Mouse (Mus musculus) liver, embryonic 11.5 days (tissue): ENCODE measurements around the gene Fars2. TPM values are rescaled to one million over a fixed set of nuclear protein-coding genes. Genes with fewer than 3 reads are reported as not detected.

Source experiments
- ATAC-seq: fragments of 200-750 bp; cut with Nextera tagmentation; replicated peaks from 2 replicates; pipeline ENCODE4 v1.8.0; 2017; ENCODE audit warnings: moderate number of reproducible peaks, mild to moderate bottlenecking, moderate TSS enrichment, moderate library complexity; ENCODE audit not compliant: low FRiP score
- DNase-seq: peaks from one replicate; pipeline ENCODE4 v3.0.0-alpha.2; 2017; ENCODE audit warnings: low spot score
- H3K27ac ChIP-seq: fragments of 300-500 bp; sonication (generic); 2 replicates; pipeline ENCODE4 v1.5.1; 2014; ENCODE audit warnings: mild to moderate bottlenecking, low read depth, low read length, control low read depth
- H3K27me3 ChIP-seq: fragments of 300-500 bp; sonication (generic); replicated peaks from 2 replicates; pipeline ENCODE4 v1.6.1; 2014; ENCODE audit warnings: low read length, mixed read lengths; ENCODE audit not compliant: control insufficient read depth, insufficient read depth
- H3K36me3 ChIP-seq: fragments of 300-500 bp; sonication (generic); 2 replicates; pipeline ENCODE4 v1.6.1; 2014; ENCODE audit warnings: mild to moderate bottlenecking, low read length, moderate library complexity, mixed read lengths; ENCODE audit not compliant: control insufficient read depth, insufficient read depth
- H3K4me1 ChIP-seq: fragments of 300-500 bp; sonication (generic); replicated peaks from 2 replicates; pipeline ENCODE4 v1.6.1; 2014; ENCODE audit warnings: low read length, mixed read lengths; ENCODE audit not compliant: control insufficient read depth, insufficient read depth
- H3K4me2 ChIP-seq: fragments of 300-500 bp; sonication (generic); 2 replicates; pipeline ENCODE4 v1.6.1; 2014; ENCODE audit warnings: mild to moderate bottlenecking, control low read depth, moderate library complexity
- H3K4me3 ChIP-seq: fragments of 300-500 bp; sonication (generic); 2 replicates; pipeline ENCODE4 v1.5.1; 2014; ENCODE audit warnings: low read depth, low read length, control low read depth
- H3K9ac ChIP-seq: fragments of 300-500 bp; sonication (generic); 2 replicates; pipeline ENCODE4 v1.6.1; 2014; ENCODE audit warnings: low read depth, low read length, control low read depth
- H3K9me3 ChIP-seq: fragments of 300-500 bp; sonication (generic); 2 replicates; pipeline ENCODE4 v1.6.1; 2016; ENCODE audit warnings: low read length, inconsistent platforms, mixed read lengths; ENCODE audit not compliant: control insufficient read depth
- WGBS: fragments of 180-500 bp; shearing (Covaris S2); extraction: QIAGEN DNeasy Blood & Tissue Kit; methylation state at CpG from one replicate; pipeline ENCODE4 v1.1.7; 2014; 5-methylcytosine and 5-hydroxymethylcytosine counted together
- polyA plus RNA-seq: library from polyadenylated mRNA; unstranded; fragments of >200 nt; fragmentation: Nextera tagmentation; extraction: Ambion mirVana; gene quantifications from 2 replicates; pipeline ENCODE4 v1.2.1, GENCODE M21; 2014

The Fars2 gene
- polyA plus RNA-seq, 1 experiment from 2014 or later, result 27.7 TPM

DNA sequence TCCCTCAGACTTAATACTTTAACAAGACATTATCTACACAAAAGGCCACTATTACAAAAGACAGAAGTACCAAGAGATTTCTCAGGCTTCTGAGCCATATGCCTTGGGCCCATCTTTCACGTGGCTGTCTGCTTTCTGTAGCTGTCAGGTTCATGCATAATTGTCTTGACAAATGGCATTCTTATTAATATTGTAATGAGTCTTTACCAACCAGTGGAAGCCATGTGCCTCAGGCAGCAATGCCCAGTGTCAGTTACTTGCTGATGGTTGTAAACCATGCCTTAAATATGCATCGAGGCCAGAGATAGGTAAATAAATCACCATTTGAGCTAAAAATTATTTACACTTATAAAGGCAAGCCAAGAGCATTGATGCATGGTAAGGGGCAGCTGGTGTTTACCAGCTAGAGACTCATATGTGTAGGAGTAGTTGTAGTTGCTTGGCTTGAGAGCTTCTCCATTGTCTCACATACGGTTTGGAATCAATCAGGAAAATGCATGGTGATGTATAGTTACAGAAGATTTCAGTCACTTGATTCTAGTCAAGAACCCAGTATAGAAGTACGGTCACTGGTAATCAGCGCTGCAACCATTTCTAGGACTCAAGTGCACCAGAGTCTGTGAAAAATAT lies 76.4 kb downstream of the Fars2 start:
- Histone ChIP-seq H3K27ac (no peak overlapping the region), H3K36me3 (no peaks in the 10 kb centered on the region), H3K9ac (no peak overlapping the region), H3K9me3 (no peaks in the 10 kb centered on the region), H3K27me3 (no peaks in the 10 kb centered on the region), H3K4me2 (no peak overlapping the region), H3K4me1 (no peaks in the 10 kb centered on the region), H3K4me3 (no peak overlapping the region)
- ATAC-seq, result no peak
- DNase-seq, result no peak
- WGBS, result 81% methylated on average over 5 of the region's 5 CpGs

DNA sequence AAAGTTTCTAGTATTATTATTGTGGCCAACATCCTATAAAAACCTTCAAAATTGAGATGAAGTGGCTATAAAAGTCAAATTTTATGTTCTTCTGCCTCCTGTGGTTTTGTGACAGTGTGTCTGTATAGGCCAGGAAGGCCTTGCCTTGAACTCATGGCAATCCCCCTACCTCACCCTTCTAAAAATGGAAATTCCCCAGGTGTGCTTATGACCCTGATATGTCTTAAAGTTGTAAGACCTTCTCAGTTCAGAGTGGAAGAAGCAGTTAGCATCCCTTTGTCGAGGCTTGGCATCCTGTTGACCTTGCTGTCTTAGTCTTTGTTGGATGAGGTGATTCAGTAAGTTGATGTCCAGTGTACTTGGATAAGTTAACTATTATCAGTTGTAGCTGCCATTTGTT lies 82.1 kb downstream of the Fars2 start:
- H3K9me3 ChIP-seq, result no peaks in the 10 kb centered on the region
- H3K36me3 ChIP-seq, result no peaks in the 10 kb centered on the region
- no peak overlapping the region for H3K27ac ChIP-seq
- no peaks in the 10 kb centered on the region; the same call in 1 of the 2 replicates for H3K4me1 ChIP-seq
- no peaks in the 10 kb centered on the region for H3K27me3 ChIP-seq
- DNase-seq (no peak), ATAC-seq (no peak)
- no peak overlapping the region for H3K9ac ChIP-seq
- WGBS, result 83% methylated on average over 1 of the region's 1 CpGs
- H3K4me3 ChIP-seq, result no peak overlapping the region
- H3K4me2 ChIP-seq, result no peak overlapping the region

DNA sequence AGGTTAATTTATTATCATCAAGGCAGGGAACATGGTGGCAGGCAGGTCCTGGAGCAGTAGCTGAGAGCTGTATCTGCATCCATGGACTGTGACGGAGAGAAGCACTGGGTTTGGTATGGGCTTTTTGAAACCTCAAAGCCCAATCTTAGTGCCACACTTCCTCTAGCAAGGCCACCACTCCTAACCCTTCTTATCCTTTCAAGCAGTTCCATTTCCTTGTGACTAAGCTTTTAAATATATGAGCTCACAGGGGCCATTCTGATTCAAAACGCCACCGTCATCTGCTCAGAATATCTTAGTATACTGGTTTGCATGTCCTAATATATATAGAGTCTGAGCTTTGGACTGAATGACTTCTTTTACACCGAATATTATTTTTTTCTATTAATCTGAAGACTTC lies 83.2 kb downstream of the Fars2 start:
- Histone ChIP-seq H3K9me3 (no peaks in the 10 kb centered on the region), H3K27me3 (no peaks in the 10 kb centered on the region), H3K4me1 (no peaks in the 10 kb centered on the region; the same call in 1 of the 2 replicates), H3K9ac (no peak overlapping the region), H3K4me3 (no peak overlapping the region), H3K36me3 (no peaks in the 10 kb centered on the region), H3K4me2 (no peak overlapping the region), H3K27ac (peak overlapping the region; percentile 45; the same call in 1 of the 2 replicates)
- 51% methylated on average over 4 of the region's 4 CpGs for WGBS
- ATAC-seq (no peak), DNase-seq (no peak)

DNA sequence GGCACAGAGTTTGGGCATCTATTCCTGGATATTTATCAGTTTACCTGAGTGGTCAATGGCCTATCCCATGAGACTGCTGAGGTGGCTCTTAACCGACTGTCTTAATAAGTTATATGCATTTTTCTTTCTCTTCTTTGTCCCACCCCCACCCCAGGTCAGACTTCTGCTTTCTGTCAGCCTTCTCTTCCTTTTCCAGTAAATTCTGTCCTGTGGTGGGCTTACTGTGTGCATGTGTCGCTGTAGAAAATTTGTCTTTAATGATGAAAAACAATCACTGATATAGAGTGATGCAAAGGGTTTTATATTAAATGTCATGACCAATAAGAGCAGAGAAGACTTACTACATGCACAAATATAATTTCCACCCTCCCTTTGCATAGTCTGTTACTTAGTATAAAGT lies 85.3 kb downstream of the Fars2 start:
- H3K36me3 ChIP-seq, result no peaks in the 10 kb centered on the region
- DNase-seq (no peak), ATAC-seq (no peak)
- 40% methylated on average over 2 of the region's 2 CpGs for WGBS
- H3K4me3 ChIP-seq, result no peak overlapping the region
- no peaks in the 10 kb centered on the region for H3K9me3 ChIP-seq
- no peak overlapping the region for H3K4me2 ChIP-seq
- H3K27me3 ChIP-seq, result no peaks in the 10 kb centered on the region
- no peaks in the 10 kb centered on the region; the same call in 1 of the 2 replicates for H3K4me1 ChIP-seq
- no peak overlapping the region for H3K9ac ChIP-seq
- H3K27ac ChIP-seq, result no peak overlapping the region; the same call in 1 of the 2 replicates

DNA sequence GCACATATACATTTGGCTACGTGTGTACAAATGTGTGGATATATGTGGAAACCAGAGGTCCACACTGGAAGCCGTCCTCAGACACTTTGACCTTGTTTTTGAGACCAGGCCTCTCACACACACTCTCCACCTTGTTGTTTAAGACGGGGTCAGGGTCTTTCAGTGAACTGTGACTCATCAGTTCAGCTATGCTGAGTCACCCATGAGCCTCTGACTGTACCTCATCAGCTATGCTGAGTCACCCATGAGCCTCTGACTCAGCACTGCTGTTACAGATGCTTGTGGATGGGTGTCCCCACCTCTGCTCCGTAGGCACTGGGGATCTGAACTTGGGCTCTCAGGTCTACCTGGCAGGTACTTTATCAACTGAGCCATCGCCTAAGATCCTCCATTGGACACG lies 85.8 kb downstream of the Fars2 start:
- Histone ChIP-seq H3K9ac (no peak overlapping the region), H3K4me3 (no peak overlapping the region), H3K36me3 (no peaks in the 10 kb centered on the region), H3K4me1 (no peaks in the 10 kb centered on the region; the same call in 1 of the 2 replicates), H3K4me2 (no peak overlapping the region), H3K27me3 (no peaks in the 10 kb centered on the region), H3K27ac (no peak overlapping the region), H3K9me3 (no peaks in the 10 kb centered on the region)
- DNase-seq (peak; percentile 40), ATAC-seq (peak; percentile 95)
- WGBS, result 57% methylated on average over 6 of the region's 6 CpGs

DNA sequence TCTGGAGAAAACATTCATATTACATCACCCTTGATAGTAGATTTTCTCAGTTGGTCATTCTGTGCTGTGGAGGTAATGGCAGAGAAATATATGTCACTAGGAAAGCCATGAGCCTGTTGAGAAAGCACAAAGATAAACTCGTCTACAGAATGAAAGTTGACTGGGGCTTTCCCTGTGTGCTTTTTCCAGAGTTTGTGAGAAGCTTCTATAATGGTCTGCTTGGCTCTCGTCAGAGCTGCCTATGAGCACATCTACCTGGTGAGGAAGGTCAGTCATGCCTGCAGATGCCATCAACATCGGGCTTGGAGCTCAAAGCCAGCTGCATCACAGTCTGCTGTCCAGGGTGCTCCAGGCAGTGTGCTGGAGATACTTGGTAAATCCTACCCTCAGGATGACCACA lies 87.1 kb downstream of the Fars2 start:
- no peaks in the 10 kb centered on the region; the same call in 1 of the 2 replicates for H3K4me1 ChIP-seq
- H3K4me3 ChIP-seq, result no peak overlapping the region

DNA sequence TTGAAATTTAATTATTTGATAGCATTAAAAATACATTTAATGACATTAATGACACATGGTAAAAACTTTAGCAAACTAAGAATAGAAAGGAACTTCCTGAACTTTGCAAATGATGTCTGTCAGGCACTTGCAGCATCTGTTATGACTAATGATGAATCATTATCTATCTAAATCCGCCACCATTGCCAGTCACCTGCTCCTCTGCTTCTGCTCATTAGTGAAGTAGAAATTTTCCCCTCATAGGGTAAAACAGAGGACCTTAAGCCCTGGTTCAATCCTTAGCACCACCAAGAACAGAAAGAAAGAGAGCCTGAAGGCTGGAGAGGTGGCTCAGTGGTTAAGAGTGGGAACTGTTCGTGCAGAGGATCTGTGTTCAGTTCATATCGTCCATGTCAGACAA lies 93.8 kb downstream of the Fars2 start:
- H3K27ac ChIP-seq, result no peak overlapping the region
- ATAC-seq (no peak), DNase-seq (no peak)
- H3K9me3 ChIP-seq, result no peaks in the 10 kb centered on the region
- H3K27me3 ChIP-seq, result no peaks in the 10 kb centered on the region
- WGBS, result 84% methylated on average over 3 of the region's 3 CpGs
- no peak overlapping the region for H3K9ac ChIP-seq
- H3K4me3 ChIP-seq, result no peak overlapping the region
- H3K4me1 ChIP-seq, result no peaks in the 10 kb centered on the region
- no peak overlapping the region for H3K4me2 ChIP-seq
- H3K36me3 ChIP-seq, result no peaks in the 10 kb centered on the region

More for the DNA sequence above, 87.1 kb downstream of the Fars2 start:
- H3K4me2 ChIP-seq, result no peak overlapping the region
- H3K27ac ChIP-seq, result no peak overlapping the region
- H3K9me3 ChIP-seq, result no peaks in the 10 kb centered on the region
- DNase-seq, result no peak
- no peak overlapping the region for H3K9ac ChIP-seq
- 78% methylated on average over 3 of the region's 3 CpGs for WGBS
- H3K36me3 ChIP-seq, result no peaks in the 10 kb centered on the region
- H3K27me3 ChIP-seq, result no peaks in the 10 kb centered on the region
- ATAC-seq, result no peak

DNA sequence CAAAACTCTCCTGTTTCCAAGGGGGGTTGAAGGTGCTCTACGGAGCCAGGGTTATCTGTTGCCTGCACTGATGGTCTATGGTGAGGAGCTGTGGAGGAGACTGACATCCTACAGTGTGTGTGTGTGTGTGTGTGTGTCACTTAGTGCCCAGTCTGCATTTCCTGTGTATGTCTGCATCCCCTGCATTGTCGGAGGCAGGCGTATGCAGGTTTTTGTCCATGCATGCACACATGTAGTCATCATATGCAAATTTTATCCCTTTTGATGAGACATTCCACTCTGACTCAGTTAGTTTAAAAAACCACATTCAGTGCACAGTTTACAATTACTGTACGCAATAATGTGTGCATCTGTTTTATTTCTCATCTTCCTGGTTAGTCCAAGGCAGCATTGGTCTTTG lies 96.8 kb downstream of the Fars2 start:
- no peak overlapping the region for H3K4me2 ChIP-seq
- 75% methylated on average over 4 of the region's 4 CpGs for WGBS
- no peaks in the 10 kb centered on the region for H3K4me1 ChIP-seq
- ATAC-seq (no peak), DNase-seq (no peak)
- H3K9ac ChIP-seq, result no peak overlapping the region
- no peak overlapping the region for H3K27ac ChIP-seq
- no peaks in the 10 kb centered on the region for H3K9me3 ChIP-seq
- no peaks in the 10 kb centered on the region for H3K27me3 ChIP-seq
- H3K4me3 ChIP-seq, result no peak overlapping the region
- H3K36me3 ChIP-seq, result no peaks in the 10 kb centered on the region

DNA sequence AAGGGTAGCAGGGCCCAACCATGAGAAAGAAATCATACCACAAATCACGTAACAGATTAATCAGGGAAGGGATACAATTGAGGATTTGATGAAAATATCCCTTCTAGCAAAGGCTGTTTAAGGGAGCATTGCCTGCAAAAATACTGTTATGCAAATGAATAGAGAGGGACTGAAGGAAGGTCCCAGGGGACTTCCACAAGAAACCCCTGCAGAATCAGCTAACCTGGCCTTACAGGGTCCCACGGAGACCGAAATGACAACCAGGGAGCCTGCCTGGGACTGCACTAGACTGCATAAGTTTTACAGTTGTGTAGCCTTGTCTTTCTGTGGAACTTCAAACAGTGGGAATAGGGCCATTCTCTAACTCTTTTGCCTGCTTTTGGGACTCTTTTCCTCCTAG lies 98.8 kb downstream of the Fars2 start:
- WGBS, result 91% methylated on average over 3 of the region's 3 CpGs
- H3K4me1 ChIP-seq, result no peaks in the 10 kb centered on the region

More for the DNA sequence above, 98.8 kb downstream of the Fars2 start:
- H3K27ac ChIP-seq, result no peak overlapping the region
- H3K4me3 ChIP-seq, result no peak overlapping the region
- DNase-seq (no peak), ATAC-seq (no peak)
- no peak overlapping the region for H3K4me2 ChIP-seq
- H3K9ac ChIP-seq, result no peak overlapping the region
- no peaks in the 10 kb centered on the region for H3K9me3 ChIP-seq
- no peaks in the 10 kb centered on the region for H3K36me3 ChIP-seq
- no peaks in the 10 kb centered on the region for H3K27me3 ChIP-seq
